Mouse (Mus musculus) forelimb bud, embryonic 11.5 days (tissue): ENCODE results near the gene Epha4.

ENCODE experiments used
- DNase-seq: peaks from one replicate; pipeline ENCODE4 v3.0.0-alpha.2; 2012; ENCODE audit warnings: low read depth, low spot score

Epha4 gene

GRCm38 (mm10) chr1:77514963-77515650, at the start of gene Epha4:
TSS of gene Epha4 (minus strand) at chr1:77515088.
- DNase-seq: peak; percentile 90

GRCm38 (mm10) chr1:77556199-77556598, 41.3 kb upstream of the Epha4 start:
- no peak for DNase-seq

GRCm38 (mm10) chr1:77551927-77552326, 37.0 kb upstream of the Epha4 start:
- DNase-seq: no peak

GRCm38 (mm10) chr1:77545722-77546121, 30.8 kb upstream of the Epha4 start:
- DNase-seq: no peak

- DNase-seq: no peak
Measured at GRCm38 (mm10) chr1:77545035-77545434, 30.1 kb upstream of the Epha4 start.

GRCm38 (mm10) chr1:77544279-77544678, 29.4 kb upstream of the Epha4 start:
- DNase-seq: no peak

- DNase-seq: no peak
Measured at GRCm38 (mm10) chr1:77539945-77540344, 25.1 kb upstream of the Epha4 start.

- DNase-seq: no peak
Measured at GRCm38 (mm10) chr1:77538559-77538958, 23.7 kb upstream of the Epha4 start.

GRCm38 (mm10) chr1:77535905-77536304, 21.0 kb upstream of the Epha4 start:
- DNase-seq: no peak

- no peak for DNase-seq
Measured at GRCm38 (mm10) chr1:77532576-77533183, 17.8 kb upstream of the Epha4 start.

- no peak for DNase-seq
Measured at GRCm38 (mm10) chr1:77531934-77532575, 17.2 kb upstream of the Epha4 start.

GRCm38 (mm10) chr1:77525082-77525481, 10.2 kb upstream of the Epha4 start:
- no peak for DNase-seq

GRCm38 (mm10) chr1:77523354-77523753, 8.5 kb upstream of the Epha4 start:
- DNase-seq: no peak

GRCm38 (mm10) chr1:77521640-77522539, 7.0 kb upstream of the Epha4 start:
- DNase-seq: no peak

- DNase-seq: no peak
Measured at GRCm38 (mm10) chr1:77518715-77519114, 3.8 kb upstream of the Epha4 start.

GRCm38 (mm10) chr1:77516203-77516991, 1.5 kb upstream of the Epha4 start:
- DNase-seq: peak; percentile 92

- peak; percentile 49 for DNase-seq
Measured at GRCm38 (mm10) chr1:77515651-77515981, 728 bp upstream of the Epha4 start.

- DNase-seq: peak; percentile 44
Measured at GRCm38 (mm10) chr1:77514325-77514962, 444 bp downstream of the Epha4 start.

GRCm38 (mm10) chr1:77513959-77514324, 946 bp downstream of the Epha4 start:
- no peak for DNase-seq

- peak; percentile 59 for DNase-seq
Measured at GRCm38 (mm10) chr1:77513411-77513941, 1.4 kb downstream of the Epha4 start.
